Mouse (Mus musculus): ENCODE results near the gene Hist3h2ba. TPM values are rescaled to one million over a fixed set of nuclear protein-coding genes. Genes with fewer than 3 reads are reported as not detected.

The Hist3h2ba gene
- total RNA-seq, 2 experiments from 2014 or later: not detected

GRCm38 (mm10) chr11:58959186-58959825, 10.6 kb downstream of the Hist3h2ba start:
- peak overlapping the region; percentile 74 for H3K4me3 ChIP-seq
- intact Hi-C loops (cut with DNase I): no loop called here

GRCm38 (mm10) chr11:58959921-58960465, 11.3 kb downstream of the Hist3h2ba start:
- TF ChIP-seq CTCF (IDR thresholded peaks at IDR 0.05): peak; percentile 15; the same call in 1 of the 2 replicates
- intact Hi-C loops (cut with DNase I): no loop called here
- H3K4me3 ChIP-seq: peak overlapping the region; percentile 74
- DNase-seq: peak; percentile 81
- peak overlapping the region; percentile 58 for H3K27ac ChIP-seq

More at GRCm38 (mm10) chr11:58959186-58959825, 10.6 kb downstream of the Hist3h2ba start:
- no peak for DNase-seq
- H3K27ac ChIP-seq: peak overlapping the region; percentile 58
- TF ChIP-seq CTCF (IDR thresholded peaks at IDR 0.05): no peak

- TF ChIP-seq CTCF (IDR thresholded peaks at IDR 0.05): no peak
- DNase-seq: no peak
- intact Hi-C loops (cut with DNase I): no loop called here
- Histone ChIP-seq H3K27ac (no peak overlapping the region), H3K4me3 (no peak overlapping the region)
Measured at GRCm38 (mm10) chr11:58961364-58962177, 12.9 kb downstream of the Hist3h2ba start.

- DNase-seq: no peak
- TF ChIP-seq CTCF (IDR thresholded peaks at IDR 0.05): no peak
- H3K4me3 ChIP-seq: no peak overlapping the region
- H3K27ac ChIP-seq: no peak overlapping the region
- intact Hi-C loops (cut with DNase I): no loop called here
Measured at GRCm38 (mm10) chr11:58963543-58963942, 14.8 kb downstream of the Hist3h2ba start.

GRCm38 (mm10) chr11:58964216-58964615, 15.5 kb downstream of the Hist3h2ba start:
- TF ChIP-seq CTCF (IDR thresholded peaks at IDR 0.05): no peak
- no peak for DNase-seq
- Histone ChIP-seq H3K27ac (no peak overlapping the region), H3K4me3 (no peak overlapping the region)
- intact Hi-C loops (cut with DNase I): no loop called here

GRCm38 (mm10) chr11:58965001-58965760, 16.5 kb downstream of the Hist3h2ba start:
- no peak overlapping the region for H3K4me3 ChIP-seq
- intact Hi-C loops (cut with DNase I): no loop called here
- H3K27ac ChIP-seq: no peak overlapping the region
- no peak for TF ChIP-seq CTCF (IDR thresholded peaks at IDR 0.05)
- no peak for DNase-seq

GRCm38 (mm10) chr11:58967346-58967745, 18.6 kb downstream of the Hist3h2ba start:
- intact Hi-C loops (cut with DNase I): no loop called here

GRCm38 (mm10) chr11:58968551-58968950, 19.8 kb downstream of the Hist3h2ba start:
- intact Hi-C loops (cut with DNase I): no loop called here
- H3K4me3 ChIP-seq: no peak overlapping the region
- no peak for TF ChIP-seq CTCF (IDR thresholded peaks at IDR 0.05)
- no peak for DNase-seq
- no peak overlapping the region for H3K27ac ChIP-seq

More at GRCm38 (mm10) chr11:58967346-58967745, 18.6 kb downstream of the Hist3h2ba start:
- H3K27ac ChIP-seq: no peak overlapping the region
- H3K4me3 ChIP-seq: no peak overlapping the region
- peak; percentile 70 for TF ChIP-seq CTCF (IDR thresholded peaks at IDR 0.05)
- no peak for DNase-seq

GRCm38 (mm10) chr11:58969027-58969426, 20.3 kb downstream of the Hist3h2ba start:
- Histone ChIP-seq H3K4me3 (no peak overlapping the region), H3K27ac (no peak overlapping the region)
- no peak for DNase-seq
- intact Hi-C loops (cut with DNase I): no loop called here
- no peak for TF ChIP-seq CTCF (IDR thresholded peaks at IDR 0.05)

- no peak for DNase-seq
- Histone ChIP-seq H3K27ac (no peak overlapping the region), H3K4me3 (no peak overlapping the region)
- intact Hi-C loops (cut with DNase I): loop anchor here (10.0 kb wide), 1 partner anchor 225 kb away; the partner anchor contains the start of gene Guk1
- TF ChIP-seq CTCF (IDR thresholded peaks at IDR 0.05): no peak
Measured at GRCm38 (mm10) chr11:58969659-58970058, 20.9 kb downstream of the Hist3h2ba start.

- DNase-seq: no peak
- Histone ChIP-seq H3K27ac (0 out of 2 replicates have a peak overlapping the region, but pooled peaks have one; percentile 20), H3K4me3 (no peak overlapping the region)
- peak; percentile 13; the same call in 1 of the 2 replicates for TF ChIP-seq CTCF (IDR thresholded peaks at IDR 0.05)
- intact Hi-C loops (cut with DNase I): loop anchor here (10.0 kb wide), 1 partner anchor 224 kb away; the partner anchor contains the start of gene Guk1
Measured at GRCm38 (mm10) chr11:58970831-58971530, 22.3 kb downstream of the Hist3h2ba start.

Data from gastrocnemius, adult 2 months (tissue).